13 mouse cellular contexts compared by ENCODE assay signal in the genomic region with DNA sequence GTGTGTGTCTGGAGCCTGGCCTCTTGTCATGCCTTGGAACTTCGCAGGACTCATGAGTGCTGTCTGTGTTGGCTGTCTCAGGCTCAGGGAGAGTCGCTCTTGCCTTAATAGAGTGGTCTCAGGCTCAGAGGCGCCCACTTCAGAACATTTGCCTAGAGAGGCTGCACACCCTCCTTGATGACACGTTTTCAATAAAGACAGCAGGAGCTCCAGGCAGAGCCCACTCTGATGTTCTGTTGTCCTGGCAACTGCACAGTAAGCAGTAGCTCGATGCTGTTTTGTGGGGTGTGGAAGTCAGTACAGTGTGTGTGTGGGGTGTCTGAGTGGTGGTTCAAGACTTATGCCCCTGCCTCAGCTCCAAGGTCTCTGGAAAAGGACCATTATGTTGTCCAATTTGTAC.
"Had no signal": no experiment of that assay in that cellular context is flagged by ENCODE, and none has a peak within 500 bp of the region (broad histone marks: within the 10 kb centered on the region; RNA-seq: fewer than 3 reads in every experiment).

No protein-coding gene starts in this region.

- ATAC-seq: intestine, postnatal 0 days; liver, postnatal 0 days had no signal

- H3K4me3 ChIP-seq: limb, embryonic 12.5 days; liver, embryonic 13.5 days; lung, embryonic 15.5 days; midbrain, embryonic 12.5 days; myocyte; neural tube, embryonic 12.5 days had no signal

- H3K4me1 ChIP-seq: limb, embryonic 12.5 days; liver, embryonic 13.5 days; lung, embryonic 15.5 days; neural tube, embryonic 12.5 days had no signal

- H3K27ac ChIP-seq: limb, embryonic 12.5 days; liver, embryonic 13.5 days; lung, embryonic 15.5 days; midbrain, embryonic 12.5 days; neural tube, embryonic 12.5 days; stomach, postnatal 0 days had no signal

- H3K9ac ChIP-seq: limb, embryonic 12.5 days; liver, embryonic 13.5 days; liver, postnatal 0 days; lung, embryonic 15.5 days; midbrain, embryonic 12.5 days; neural tube, embryonic 12.5 days had no signal

- H3K27me3 ChIP-seq: limb, embryonic 12.5 days; liver, embryonic 13.5 days; lung, embryonic 15.5 days; midbrain, embryonic 12.5 days; neural tube, embryonic 12.5 days had no signal

- DNase-seq: kidney, adult 8-10 months; kidney, postnatal 25 days; liver; liver, embryonic 13.5 days; liver, postnatal 0 days; thymus, postnatal 36 days had no signal

- H3K36me3 ChIP-seq: limb, embryonic 12.5 days; liver, embryonic 13.5 days; lung, embryonic 15.5 days; midbrain, embryonic 12.5 days; neural tube, embryonic 12.5 days had no signal

- H3K4me2 ChIP-seq: limb, embryonic 12.5 days; liver, embryonic 13.5 days; lung, embryonic 15.5 days; midbrain, embryonic 12.5 days; neural tube, embryonic 12.5 days had no signal

- H3K9me3 ChIP-seq: lung, embryonic 15.5 days had no signal
